Mouse (Mus musculus) heart, adult 8-10 months (tissue): ENCODE measurements around the gene Atrip. TPM values are rescaled to one million over a fixed set of nuclear protein-coding genes. Genes with fewer than 3 reads are reported as not detected.

Experiments used
- DNase-seq: peaks from one replicate; pipeline ENCODE4 v3.0.0; 2022; ENCODE audit warnings: low spot score
- total RNA-seq, 4 experiments: library from RNA; stranded (reverse); gene quantifications; 2 replicates each; pipeline ENCODE4 v1.2.4; 2022

The Atrip gene
- total RNA-seq, 4 experiments from 2014 or later, result 8.1 to 9.4 (median 8.5) TPM

GRCm38 (mm10) chr9:109097831-109098230, 23.9 kb upstream of the Atrip start:
- DNase-seq, result no peak

GRCm38 (mm10) chr9:109097291-109097690, 23.4 kb upstream of the Atrip start:
- no peak for DNase-seq

GRCm38 (mm10) chr9:109096856-109097255, 22.9 kb upstream of the Atrip start:
- DNase-seq, result no peak

GRCm38 (mm10) chr9:109096251-109096661, 22.3 kb upstream of the Atrip start:
- no peak for DNase-seq

GRCm38 (mm10) chr9:109095137-109095982, 21.4 kb upstream of the Atrip start, which contains the start of gene Plxnb1:
Plxnb1 (plus strand) TSS chr9:109095389.
- no peak for DNase-seq

GRCm38 (mm10) chr9:109094553-109095136, 20.7 kb upstream of the Atrip start:
- DNase-seq, result no peak

GRCm38 (mm10) chr9:109093786-109094552, 20.0 kb upstream of the Atrip start:
- DNase-seq, result no peak

- no peak for DNase-seq
Measured at GRCm38 (mm10) chr9:109092799-109093198, 18.9 kb upstream of the Atrip start.

- DNase-seq, result no peak
Measured at GRCm38 (mm10) chr9:109091802-109092201, 17.9 kb upstream of the Atrip start.

- no peak for DNase-seq
Measured at GRCm38 (mm10) chr9:109090446-109090845, 16.5 kb upstream of the Atrip start.

GRCm38 (mm10) chr9:109087987-109088386, 14.1 kb upstream of the Atrip start:
- DNase-seq, result peak; percentile 55

- DNase-seq, result no peak
Measured at GRCm38 (mm10) chr9:109084922-109085321, 11.0 kb upstream of the Atrip start.

GRCm38 (mm10) chr9:109082124-109082800, 8.3 kb upstream of the Atrip start, which contains the start of the genes Ccdc51 and Tma7:
Ccdc51 (plus strand) TSS chr9:109082493.
Tma7 (minus strand) TSS chr9:109082587.
- peak; percentile 85 for DNase-seq

- no peak for DNase-seq
Measured at GRCm38 (mm10) chr9:109081749-109082123, 7.8 kb upstream of the Atrip start.

- DNase-seq, result no peak
Measured at GRCm38 (mm10) chr9:109080516-109080915, 6.6 kb upstream of the Atrip start.

- no peak for DNase-seq
Measured at GRCm38 (mm10) chr9:109068095-109068735, 5.7 kb downstream of the Atrip start.

GRCm38 (mm10) chr9:109060898-109061295, 13.0 kb downstream of the Atrip start:
- DNase-seq, result no peak

GRCm38 (mm10) chr9:109060184-109060897, 13.6 kb downstream of the Atrip start:
- DNase-seq, result no peak

- DNase-seq, result peak; percentile 92
Measured at GRCm38 (mm10) chr9:109059136-109059903, 14.6 kb downstream of the Atrip start, which contains the start of gene Trex1. Trex1 (minus strand) TSS chr9:109059734.
